ENCODE assay signal across 9 mouse cellular contexts in the genomic region with DNA sequence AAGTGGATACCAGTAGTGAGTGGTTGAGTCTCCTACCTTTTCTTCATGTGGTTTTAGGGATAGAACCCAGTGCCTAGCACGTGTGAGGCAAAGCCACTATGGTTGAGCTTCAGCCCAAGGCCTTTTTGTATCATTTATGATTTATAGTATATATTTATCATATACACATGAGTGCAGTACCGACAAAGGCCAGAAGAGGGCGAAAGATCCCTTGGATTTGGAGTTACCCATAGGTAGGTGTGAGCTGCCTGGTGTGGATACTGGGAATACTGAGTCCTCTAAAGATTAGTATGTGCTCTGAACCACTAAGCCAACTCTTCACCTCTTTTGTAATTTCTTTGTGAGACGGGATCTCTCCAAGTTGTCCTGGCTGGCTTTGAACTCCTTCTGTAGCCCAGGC.
DNase-seq lines count a peak whose midpoint lies in the region; ATAC-seq and TF ChIP-seq lines count a peak whose summit lies in the region.
"Had no signal": no experiment of that assay in that cellular context is flagged by ENCODE, and none has a peak within 500 bp of the region (broad histone marks: within the 10 kb centered on the region; RNA-seq: fewer than 3 reads in every experiment).

No protein-coding gene starts in this region.

- intact Hi-C loops in heart, postnatal 36 days (cut with DNase I), result loop anchor here (2.0 kb wide), 1 partner anchor 27 kb away; no protein-coding TSS in a partner anchor

- peak; percentile 13 for DNase-seq in adrenal gland, postnatal 14 days
- DNase-seq in adrenal gland, adult 8-10 months, result no peak
- DNase-seq in kidney, postnatal 0 days (ENCODE audit: low spot score), result peak; percentile 19
- peak; percentile 21 to 52 for DNase-seq in heart, postnatal 36 days
- DNase-seq in retina, embryonic 14.5 days (ENCODE audit: low spot score), result peak; percentile 56

- TF ChIP-seq POLR2A in ES-Bruce4 (IDR thresholded peaks at IDR 0.05; ENCODE audit: insufficient read depth, low read length), result no peak

- no peak for TF ChIP-seq EP300 in ES-Bruce4 (IDR thresholded peaks at IDR 0.05; ENCODE audit: insufficient read depth, low read depth, low read length)

- no peaks in the 10 kb centered on the region for H3K4me1 ChIP-seq in kidney, postnatal 0 days (replicated peaks; ENCODE audit: insufficient read depth, low read length)
- no peaks in the 10 kb centered on the region for H3K4me1 ChIP-seq in kidney, embryonic 14.5 days (ENCODE audit: control insufficient read depth, insufficient read depth, low read length)
- no peaks in the 10 kb centered on the region for H3K4me1 ChIP-seq in ES-Bruce4 (ENCODE audit: control insufficient read depth, insufficient read depth, low read length)
- H3K4me1 ChIP-seq: lung, embryonic 15.5 days had no signal

- no peak overlapping the region for H3K27ac ChIP-seq in kidney, postnatal 0 days
- H3K27ac ChIP-seq in kidney, embryonic 14.5 days (ENCODE audit: low read depth, low read length), result no peak overlapping the region
- H3K27ac ChIP-seq in ES-Bruce4 (ENCODE audit: insufficient read depth, low read length), result no peak overlapping the region
- H3K27ac ChIP-seq: lung, embryonic 15.5 days had no signal

- ATAC-seq in kidney, postnatal 0 days (replicated peaks; ENCODE audit: low FRiP score, low read depth), result no peak
- no peak for ATAC-seq in kidney, embryonic 14.5 days (ENCODE audit: low FRiP score, low TSS enrichment)
- ATAC-seq in megakaryocyte-erythroid progenitor cell, adult 5-6 weeks (replicated peaks; ENCODE audit: low FRiP score, low TSS enrichment, poor library complexity, severe bottlenecking), result no peak

- no peak overlapping the region for H3K4me2 ChIP-seq in kidney, postnatal 0 days (ENCODE audit: low read length)
- no peak overlapping the region for H3K4me2 ChIP-seq in kidney, embryonic 14.5 days (replicated peaks; ENCODE audit: low read depth, low read length)
- H3K4me2 ChIP-seq: lung, embryonic 15.5 days had no signal

- WGBS in kidney, postnatal 0 days, result 31% methylated on average over 4 of the region's 4 CpGs
- 35% methylated on average over 4 of the region's 4 CpGs for WGBS in kidney, embryonic 14.5 days

- no peak overlapping the region for H3K4me3 ChIP-seq in kidney, postnatal 0 days (replicated peaks; ENCODE audit: low read depth, low read length)
- no peak overlapping the region for H3K4me3 ChIP-seq in kidney, embryonic 14.5 days (ENCODE audit: low read length)
- no peak overlapping the region for H3K4me3 ChIP-seq in ES-Bruce4 (ENCODE audit: low read depth, low read length)
- H3K4me3 ChIP-seq: lung, embryonic 15.5 days had no signal

- H3K27me3 ChIP-seq in kidney, postnatal 0 days (ENCODE audit: insufficient read depth, low read length), result no peaks in the 10 kb centered on the region
- no peaks in the 10 kb centered on the region for H3K27me3 ChIP-seq in kidney, embryonic 14.5 days (ENCODE audit: control insufficient read depth, insufficient read depth, low read length)
- H3K27me3 ChIP-seq in ES-Bruce4 (ENCODE audit: control insufficient read depth, insufficient read depth, low read length, poor library complexity, severe bottlenecking), result no peaks in the 10 kb centered on the region
- H3K27me3 ChIP-seq: lung, embryonic 15.5 days had no signal

- TF ChIP-seq CTCF in kidney, postnatal 0 days (IDR thresholded peaks at IDR 0.05; ENCODE audit: low read depth), result peak; percentile 66
- TF ChIP-seq CTCF in ES-Bruce4 (IDR thresholded peaks at IDR 0.05; ENCODE audit: low read depth, low read length), result peak; percentile 14

- H3K9ac ChIP-seq in kidney, postnatal 0 days (ENCODE audit: low read depth, low read length), result no peak overlapping the region
- no peak overlapping the region for H3K9ac ChIP-seq in kidney, embryonic 14.5 days (ENCODE audit: low read depth, low read length)
- no peak overlapping the region for H3K9ac ChIP-seq in ES-Bruce4 (ENCODE audit: low read depth, poor library complexity, severe bottlenecking)
- H3K9ac ChIP-seq: lung, embryonic 15.5 days had no signal

- H3K36me3 ChIP-seq in kidney, postnatal 0 days (ENCODE audit: insufficient read depth, low read length), result no peaks in the 10 kb centered on the region
- no peaks in the 10 kb centered on the region for H3K36me3 ChIP-seq in kidney, embryonic 14.5 days (ENCODE audit: control insufficient read depth, insufficient read depth, low read length)
- H3K36me3 ChIP-seq in ES-Bruce4 (ENCODE audit: control insufficient read depth, insufficient read depth, low read length, poor library complexity, severe bottlenecking), result no peaks in the 10 kb centered on the region
- H3K36me3 ChIP-seq: lung, embryonic 15.5 days had no signal

- no peaks in the 10 kb centered on the region for H3K9me3 ChIP-seq in kidney, postnatal 0 days (replicated peaks; ENCODE audit: low read length)
- H3K9me3 ChIP-seq in kidney, embryonic 14.5 days (ENCODE audit: control insufficient read depth, low read length), result no peaks in the 10 kb centered on the region
- no peaks in the 10 kb centered on the region for H3K9me3 ChIP-seq in ES-Bruce4 (replicated peaks; ENCODE audit: control insufficient read depth, insufficient read depth, low read length, poor library complexity, severe bottlenecking)
- H3K9me3 ChIP-seq: lung, embryonic 15.5 days had no signal
